Mouse (Mus musculus) lung, postnatal 0 days (tissue): Measurements from ENCODE around the gene Zfp30. TPM values are rescaled to one million over a fixed set of nuclear protein-coding genes. Genes with fewer than 3 reads are reported as not detected.

Experiments used
- ATAC-seq: fragments of 200-750 bp; cut with Nextera tagmentation; 2 replicates; pipeline ENCODE4 v1.8.0; 2017; ENCODE audit warnings: moderate library complexity
- DNase-seq: peaks from one replicate; pipeline ENCODE4 v3.0.0-alpha.2; 2016; ENCODE audit warnings: low spot score
- H3K27ac ChIP-seq: fragments of 300-500 bp; sonication (generic); 2 replicates; pipeline ENCODE4 v1.5.1; 2014; ENCODE audit warnings: antibody characterized with exemption, mild to moderate bottlenecking, low read length, mixed read lengths
- H3K27me3 ChIP-seq: fragments of 300-500 bp; sonication (generic); replicated peaks from 2 replicates; pipeline ENCODE4 v1.6.1; 2014; ENCODE audit warnings: low read length, mixed read lengths; ENCODE audit not compliant: insufficient read depth
- H3K36me3 ChIP-seq: fragments of 300-500 bp; sonication (generic); 2 replicates; pipeline ENCODE4 v1.6.1; 2014; ENCODE audit warnings: low read length, mixed read lengths; ENCODE audit not compliant: insufficient read depth
- H3K4me1 ChIP-seq: fragments of 300-500 bp; sonication (generic); 2 replicates; pipeline ENCODE4 v1.6.1; 2014; ENCODE audit warnings: antibody characterized with exemption, low read depth, low read length, mixed read lengths; ENCODE audit not compliant: insufficient read depth
- H3K4me2 ChIP-seq: fragments of 300-500 bp; sonication (generic); replicated peaks from 2 replicates; pipeline ENCODE4 v1.6.1; 2014; ENCODE audit warnings: low read depth, mild to moderate bottlenecking, low read length, moderate library complexity, mixed read lengths
- H3K4me3 ChIP-seq: fragments of 300-500 bp; sonication (generic); 2 replicates; pipeline ENCODE4 v1.5.1; 2014; ENCODE audit warnings: low read depth, low read length
- H3K9ac ChIP-seq: fragments of 300-500 bp; sonication (generic); replicated peaks from 2 replicates; pipeline ENCODE4 v1.6.1; 2014; ENCODE audit warnings: low read depth, mild to moderate bottlenecking
- H3K9me3 ChIP-seq: fragments of 300-500 bp; sonication (generic); 2 replicates; pipeline ENCODE4 v1.6.1; 2016; ENCODE audit warnings: low read length, mixed read lengths
- CTCF ChIP-seq: IDR thresholded peaks from 2 replicates; pipeline ENCODE4 v1.5.1; 2016; ENCODE audit warnings: antibody characterized with exemption, mild to moderate bottlenecking
- EP300 ChIP-seq: IDR thresholded peaks from 2 replicates; pipeline ENCODE4 v1.6.1; 2016; ENCODE audit warnings: antibody characterized with exemption, mild to moderate bottlenecking, control low read depth
- WGBS: fragments of 180-500 bp; shearing (Covaris S2); extraction: QIAGEN DNeasy Blood & Tissue Kit; methylation state at CpG from one replicate; pipeline ENCODE4 v1.1.7; 2014; 5-methylcytosine and 5-hydroxymethylcytosine counted together
- polyA plus RNA-seq: library from polyadenylated mRNA; unstranded; fragments of >200 nt; fragmentation: Nextera tagmentation; extraction: Ambion mirVana; gene quantifications from 2 replicates; pipeline ENCODE4 v1.2.1, GENCODE M21; 2015

Zfp30 gene
- 4.0 and 5.0 TPM in 2 replicates for polyA plus RNA-seq

- peak within 1 kb of the TSS; percentile 73 for H3K9ac ChIP-seq
- under 1% methylated on average over 45 of the region's 45 CpGs for whole genome bisulfite sequencing
- H3K4me2 ChIP-seq, result peak within 1 kb of the TSS; percentile 91
- peaks cover 5% of the 10 kb centered on the region; the same call in 1 of the 2 replicates for H3K36me3 ChIP-seq
- H3K4me3 ChIP-seq, result peak within 1 kb of the TSS; percentile 75
- no peaks in the 10 kb centered on the region; the same call in 1 of the 2 replicates for H3K4me1 ChIP-seq
- DNase-seq, result peak; percentile 92
- peak within 1 kb of the TSS; percentile 11; the same call in 1 of the 2 replicates for H3K27ac ChIP-seq
- TF ChIP-seq CTCF, result no peak
- no peak for TF ChIP-seq EP300
- H3K27me3 ChIP-seq, result no peaks in the 10 kb centered on the region
- no peaks in the 10 kb centered on the region for H3K9me3 ChIP-seq
- ATAC-seq, result peak; percentile 98
Measured at GRCm38 (mm10) chr7:29783871-29784551, at the start of gene Zfp30. Zfp30 (plus strand) TSS chr7:29783998.

DNA sequence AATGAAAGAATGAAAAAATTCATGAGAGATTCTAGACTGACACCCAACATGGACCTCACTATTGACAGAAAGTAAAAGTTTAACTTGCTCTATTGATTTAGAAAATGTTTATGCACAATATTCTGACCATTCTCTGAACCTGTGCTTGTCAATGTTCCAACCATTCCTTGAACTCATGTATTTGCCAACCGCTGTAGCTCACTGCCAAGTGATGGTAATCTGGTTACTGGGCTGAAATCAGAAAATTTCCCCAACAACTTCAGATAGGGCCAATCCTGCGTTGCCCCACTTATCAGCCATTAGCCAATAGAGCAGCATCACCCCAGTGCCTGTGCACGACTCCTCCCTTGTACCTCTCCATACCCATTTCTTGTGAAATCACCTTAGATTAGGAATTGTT lies 41.5 kb upstream of the Zfp30 start:
- Histone ChIP-seq H3K4me2 (no peak overlapping the region), H3K9me3 (no peaks in the 10 kb centered on the region), H3K36me3 (no peaks in the 10 kb centered on the region), H3K4me1 (no peaks in the 10 kb centered on the region), H3K27ac (no peak overlapping the region), H3K4me3 (no peak overlapping the region), H3K9ac (no peak overlapping the region), H3K27me3 (no peaks in the 10 kb centered on the region)
- 60% methylated on average over 3 of the region's 3 CpGs for WGBS
- no peak for TF ChIP-seq CTCF
- no peak for TF ChIP-seq EP300
- ATAC-seq (no peak), DNase-seq (no peak)

DNA sequence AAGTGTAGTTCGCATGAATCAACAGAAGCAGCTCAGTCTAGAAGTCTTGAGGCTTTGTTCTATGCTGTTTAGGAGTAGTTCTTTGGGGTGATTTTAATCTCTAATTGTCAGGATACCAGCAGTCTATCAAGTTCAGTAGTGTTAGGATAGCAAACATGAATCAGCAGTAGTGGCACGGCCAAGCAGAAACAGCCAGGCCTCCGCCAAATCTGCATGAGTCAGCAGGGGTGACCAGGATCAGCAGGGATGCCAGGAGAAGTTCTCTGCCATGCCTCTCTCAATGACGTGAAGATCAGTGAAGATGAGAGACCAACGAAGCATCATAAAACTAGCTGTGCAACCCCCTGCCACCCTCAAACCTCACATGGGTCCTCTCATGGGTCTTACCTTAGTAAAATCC lies 23.3 kb upstream of the Zfp30 start:
- no peak for DNase-seq
- Histone ChIP-seq H3K27ac (no peak overlapping the region), H3K27me3 (no peaks in the 10 kb centered on the region), H3K9me3 (no peaks in the 10 kb centered on the region), H3K4me3 (no peak overlapping the region), H3K4me1 (no peaks in the 10 kb centered on the region), H3K36me3 (no peaks in the 10 kb centered on the region), H3K9ac (no peak overlapping the region), H3K4me2 (no peak overlapping the region)
- 83% methylated on average over 5 of the region's 5 CpGs for WGBS
- no peak for TF ChIP-seq EP300
- TF ChIP-seq CTCF, result no peak
- no peak for ATAC-seq

DNA sequence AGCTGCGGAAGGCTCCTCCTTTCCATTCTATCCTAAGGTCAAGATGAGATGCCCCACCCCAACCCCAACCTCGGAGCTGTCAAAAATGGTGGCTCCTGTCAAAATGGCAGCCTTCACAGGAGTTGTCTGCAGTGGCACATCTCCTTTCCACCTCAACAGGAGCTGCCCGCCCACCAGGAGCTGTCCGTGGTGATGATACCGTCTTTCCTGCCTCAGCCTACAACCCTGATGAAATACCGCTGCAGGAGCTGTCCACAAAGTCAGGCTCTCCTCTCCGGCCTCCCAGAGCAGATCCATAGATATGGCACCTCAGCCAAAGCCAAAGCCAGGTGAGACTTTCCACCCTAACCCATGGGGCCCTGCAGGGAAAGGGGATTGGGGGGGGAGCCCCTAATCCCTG lies 19.1 kb upstream of the Zfp30 start:
- Histone ChIP-seq H3K36me3 (no peaks in the 10 kb centered on the region), H3K4me3 (no peak overlapping the region), H3K27me3 (no peaks in the 10 kb centered on the region), H3K9ac (no peak overlapping the region), H3K27ac (no peak overlapping the region), H3K9me3 (no peaks in the 10 kb centered on the region), H3K4me2 (no peak overlapping the region), H3K4me1 (peaks cover 7% of the 10 kb centered on the region)
- WGBS, result 77% methylated on average over 7 of the region's 7 CpGs
- no peak for ATAC-seq
- TF ChIP-seq CTCF (no peak), EP300 (no peak)
- no peak for DNase-seq

GRCm38 (mm10) chr7:29767058-29767686 lies 16.6 kb upstream of the Zfp30 start:
- no peaks in the 10 kb centered on the region for H3K36me3 ChIP-seq
- H3K27me3 ChIP-seq, result no peaks in the 10 kb centered on the region
- no peaks in the 10 kb centered on the region for H3K9me3 ChIP-seq
- peak overlapping the region; percentile 38 for H3K4me3 ChIP-seq
- ATAC-seq, result peak; percentile 65
- peaks cover 7% of the 10 kb centered on the region for H3K4me1 ChIP-seq
- TF ChIP-seq CTCF (no peak), EP300 (no peak)
- under 1% methylated on average over 15 of the region's 15 CpGs for WGBS
- H3K27ac ChIP-seq, result peak overlapping the region; percentile 71
- peak; percentile 91 for DNase-seq
- H3K9ac ChIP-seq, result peak overlapping the region; percentile 45
- H3K4me2 ChIP-seq, result peak overlapping the region; percentile 62

- ATAC-seq, result peak; percentile 97
- TF ChIP-seq EP300, result no peak; the same call in 1 of the 2 replicates
- TF ChIP-seq CTCF, result no peak
- Histone ChIP-seq H3K9ac (peak within 1 kb of the TSS; percentile 61), H3K27ac (peak within 1 kb of the TSS; percentile 89), H3K4me3 (peak within 1 kb of the TSS; percentile 69), H3K36me3 (no peaks in the 10 kb centered on the region; the same call in 1 of the 2 replicates), H3K4me2 (peak within 1 kb of the TSS; percentile 62), H3K27me3 (no peaks in the 10 kb centered on the region), H3K9me3 (no peaks in the 10 kb centered on the region), H3K4me1 (peaks cover 7% of the 10 kb centered on the region)
- WGBS, result under 1% methylated on average over 32 of the region's 32 CpGs
- DNase-seq, result peak; percentile 99
Measured at GRCm38 (mm10) chr7:29768090-29768900, 15.5 kb upstream of the Zfp30 start, which contains the start of gene Zfp84. Zfp84 (plus strand) TSS chr7:29768552.
